Mouse (Mus musculus) heart, adult 2 months (tissue): ENCODE results near the gene Pheta1. TPM values are rescaled to one million over a fixed set of nuclear protein-coding genes. Genes with fewer than 3 reads are reported as not detected.
A peak's percentile ranks its signal among the peaks of the same experiment; 100 is the strongest.

Experiments used
- DNase-seq, 2 experiments: peaks; one replicate each; pipeline ENCODE4 v3.0.0; 2021
- H3K27ac ChIP-seq: fragments of 200-600 bp; 2 replicates; pipeline ENCODE4 v1.8.1; 2022
- H3K27me3 ChIP-seq: fragments of 200-500 bp; 2 replicates; pipeline ENCODE4 v1.6.1; 2012; ENCODE audit warnings: mild to moderate bottlenecking, low read length, inconsistent platforms, mixed read lengths; ENCODE audit not compliant: control insufficient read depth, insufficient read depth
- H3K36me3 ChIP-seq: fragments of 200-500 bp; 2 replicates; pipeline ENCODE4 v1.6.1; 2012; ENCODE audit warnings: low read length, inconsistent platforms; ENCODE audit not compliant: control insufficient read depth, insufficient read depth
- H3K4me1 ChIP-seq: fragments of 200-500 bp; 2 replicates; pipeline ENCODE4 v1.6.1; 2011; ENCODE audit warnings: low read length; ENCODE audit not compliant: control insufficient read depth, insufficient read depth
- H3K4me3 ChIP-seq: fragments of 200-600 bp; 2 replicates; pipeline ENCODE4 v1.8.1; 2022
- H3K79me2 ChIP-seq: fragments of 200-500 bp; replicated peaks from 2 replicates; pipeline ENCODE4 v1.6.1; 2012; ENCODE audit warnings: mild to moderate bottlenecking, inconsistent platforms, low read length, moderate library complexity, mixed read lengths; ENCODE audit not compliant: control insufficient read depth, insufficient read depth
- H3K9ac ChIP-seq: fragments of 200-500 bp; 2 replicates; pipeline ENCODE4 v1.6.1; 2012; ENCODE audit warnings: low read depth, mild to moderate bottlenecking, control low read depth, inconsistent platforms, low read length, mixed read lengths
- CTCF ChIP-seq: fragments of 200-600 bp; IDR thresholded peaks from 2 replicates; pipeline ENCODE4 v1.8.1; 2022; ENCODE audit warnings: antibody characterized with exemption, mild to moderate bottlenecking, moderate library complexity
- EP300 ChIP-seq: fragments of 200-500 bp; IDR thresholded peaks from 2 replicates; pipeline ENCODE4 v1.6.1; 2011; ENCODE audit warnings: low read depth, low read length, control low read depth; ENCODE audit not compliant: insufficient read depth
- POLR2A ChIP-seq: fragments of 200-500 bp; IDR thresholded peaks from 2 replicates; pipeline ENCODE4 v1.6.1; 2011; ENCODE audit warnings: mild to moderate bottlenecking, low read depth, low read length, control low read depth; ENCODE audit not compliant: insufficient read depth
- WGBS: fragments of 180-500 bp; shearing (Covaris S2); methylation state at CpG from one replicate; pipeline ENCODE4 v1.1.7; 2018; 5-methylcytosine and 5-hydroxymethylcytosine counted together
- intact Hi-C: fragments of 180-260 bp; cut with DNase I; formaldehyde crosslinking; loops from one replicate; pipeline ENCODE4 v1.15.1; 2025
- polyA plus RNA-seq: library from polyadenylated mRNA; depleted of rRNA; stranded (reverse); fragments of >200 nt; gene quantifications from 2 replicates; pipeline ENCODE4 v1.2.3, GENCODE M21; 2012
- total RNA-seq, 2 experiments: library from RNA; stranded (reverse); gene quantifications; 2 replicates each; pipeline ENCODE4 v1.2.3; 2021

Pheta1 gene
- total and polyA plus RNA-seq, 3 experiments, result 9.3 to 12.5 (median 9.3) TPM

DNA sequence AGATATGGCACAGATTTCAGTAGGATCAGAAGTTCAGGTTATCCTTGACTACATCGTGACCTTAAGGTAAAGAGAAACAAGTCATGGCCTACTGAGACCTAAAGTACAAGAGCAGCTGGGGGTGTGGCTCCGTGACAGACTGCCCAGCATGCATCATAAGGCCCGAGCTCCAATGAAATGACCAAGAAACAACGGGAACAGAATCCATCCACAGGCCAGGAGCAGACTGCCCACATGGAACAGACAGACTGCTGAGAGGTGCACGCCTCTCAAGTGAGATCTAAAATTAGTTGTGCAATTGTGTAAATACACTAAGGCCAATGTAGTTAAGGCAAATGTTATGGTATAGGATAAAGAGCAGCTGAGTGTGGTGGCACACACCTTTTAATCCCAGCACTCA, 27.2 kb upstream of the Pheta1 start:
- Histone ChIP-seq H3K4me3 (no peak overlapping the region), H3K9ac (no peak overlapping the region), H3K27ac (no peak overlapping the region), H3K4me1 (peaks cover 35% of the 10 kb centered on the region), H3K79me2 (peaks cover under 1% of the 10 kb centered on the region; the same call in 1 of the 2 replicates), H3K36me3 (peaks cover 24% of the 10 kb centered on the region), H3K27me3 (no peaks in the 10 kb centered on the region)
- intact Hi-C loops, result no loop called here
- TF ChIP-seq EP300, result no peak
- TF ChIP-seq CTCF, result no peak
- no peak for TF ChIP-seq POLR2A
- WGBS, result 44% methylated on average over 5 of the region's 5 CpGs
- DNase-seq, result no peak

DNA sequence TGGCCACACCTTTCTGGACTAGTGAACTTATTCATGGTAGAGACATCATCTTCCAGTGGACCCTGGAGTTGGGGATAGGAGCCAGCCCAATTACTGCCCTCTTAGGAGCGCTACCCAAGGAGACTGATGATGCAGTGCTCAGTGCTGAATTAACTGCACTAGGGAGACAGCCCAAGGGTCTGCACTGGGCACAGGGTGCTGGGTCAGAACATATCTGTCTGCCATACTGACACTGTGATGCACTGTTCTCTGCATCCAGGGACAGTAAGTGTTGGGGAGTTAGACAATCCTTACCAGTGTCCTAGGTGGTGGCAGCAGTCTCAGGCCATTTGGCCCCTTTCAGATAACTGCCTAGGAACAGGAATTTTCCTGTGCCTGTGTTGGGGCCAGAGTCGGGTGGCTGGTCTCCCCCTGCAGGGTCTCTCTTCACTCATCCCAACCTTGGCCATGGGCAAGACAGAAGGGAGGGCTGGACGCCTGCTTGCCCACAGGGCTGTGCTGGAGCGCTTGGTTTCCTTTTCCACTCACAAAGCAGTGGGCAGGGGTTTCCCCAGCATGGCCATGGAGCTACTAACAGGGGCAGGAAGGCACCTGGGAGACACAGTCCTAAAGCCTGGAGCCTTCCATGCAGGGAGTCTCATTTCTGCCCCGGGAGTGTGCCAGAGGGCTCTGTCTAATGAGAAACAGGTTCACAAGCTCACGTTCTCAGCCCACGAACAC, 25.8 kb upstream of the Pheta1 start:
- peaks cover 31% of the 10 kb centered on the region for H3K36me3 ChIP-seq
- no peaks in the 10 kb centered on the region for H3K27me3 ChIP-seq
- intact Hi-C loops, result no loop called here
- 48% methylated on average over 7 of the region's 7 CpGs for WGBS
- no peak overlapping the region for H3K4me3 ChIP-seq
- H3K27ac ChIP-seq, result peak overlapping the region; percentile 79
- H3K9ac ChIP-seq, result no peak overlapping the region
- DNase-seq, result no peak
- peaks cover 44% of the 10 kb centered on the region for H3K4me1 ChIP-seq
- peaks cover 6% of the 10 kb centered on the region for H3K79me2 ChIP-seq
- TF ChIP-seq EP300 (0 out of 2 replicates have a peak, but pooled peaks have one; percentile 8), CTCF (no peak)

DNA sequence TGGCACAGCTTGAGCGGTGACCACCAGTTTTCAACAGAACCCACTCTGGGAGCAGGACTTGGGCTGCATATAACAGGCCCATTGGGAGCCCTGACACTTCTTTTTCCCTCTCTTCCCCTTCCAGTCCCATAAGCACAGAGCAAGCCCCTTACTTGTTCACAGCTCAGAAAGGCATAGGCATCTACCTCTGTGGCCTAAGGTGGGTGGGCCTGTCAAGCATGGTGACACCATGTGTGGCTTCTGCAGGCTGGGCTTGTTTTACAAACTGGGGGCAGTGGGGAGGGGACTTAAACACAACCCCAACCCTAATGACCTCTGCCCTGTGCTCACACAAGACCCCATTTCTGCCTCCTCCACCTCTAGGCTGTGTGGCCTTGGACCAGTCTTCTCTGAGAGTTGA, 25.1 kb upstream of the Pheta1 start:
- Histone ChIP-seq H3K4me1 (peaks cover 44% of the 10 kb centered on the region), H3K79me2 (peaks cover 12% of the 10 kb centered on the region), H3K27ac (peak overlapping the region; percentile 79), H3K36me3 (peaks cover 35% of the 10 kb centered on the region), H3K9ac (no peak overlapping the region), H3K27me3 (no peaks in the 10 kb centered on the region), H3K4me3 (no peak overlapping the region)
- 88% methylated on average over 1 of the region's 1 CpGs for WGBS
- DNase-seq, result peak in 1 of 2 experiments; percentile 29
- intact Hi-C loops, result no loop called here
- TF ChIP-seq POLR2A (no peak), CTCF (no peak), EP300 (no peak)

DNA sequence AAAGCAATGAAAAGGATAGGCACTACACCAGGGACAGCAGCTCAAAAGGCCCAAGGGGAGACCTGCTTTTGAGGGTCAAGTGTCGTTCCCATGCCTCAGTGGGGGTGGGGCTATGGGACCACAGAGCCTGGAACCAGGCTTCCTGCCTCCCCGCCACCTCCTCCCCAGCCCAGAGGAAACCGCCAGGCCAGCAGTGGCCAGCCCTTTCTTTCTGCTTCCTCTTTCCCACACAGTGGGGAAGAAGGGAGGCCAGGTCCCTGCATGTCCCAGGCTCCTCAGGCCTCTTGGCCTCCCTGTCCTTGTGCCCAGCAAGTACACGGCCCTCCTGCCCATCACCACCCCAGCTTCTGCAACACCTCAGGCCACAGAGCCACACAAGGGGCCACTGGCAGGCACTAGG, 24.7 kb upstream of the Pheta1 start:
- Histone ChIP-seq H3K36me3 (peaks cover 35% of the 10 kb centered on the region), H3K27me3 (no peaks in the 10 kb centered on the region), H3K4me3 (peak overlapping the region; percentile 12; the same call in 1 of the 2 replicates), H3K27ac (peak overlapping the region; percentile 79), H3K4me1 (peaks cover 44% of the 10 kb centered on the region), H3K9ac (peak overlapping the region; percentile 3; the same call in 1 of the 2 replicates), H3K79me2 (peaks cover 16% of the 10 kb centered on the region)
- DNase-seq, result peak; percentile 68 to 71
- intact Hi-C loops, result no loop called here
- TF ChIP-seq EP300 (0 out of 2 replicates have a peak, but pooled peaks have one; percentile 34), POLR2A (no peak; the same call in 1 of the 2 replicates), CTCF (no peak)
- 37% methylated on average over 4 of the region's 4 CpGs for WGBS

DNA sequence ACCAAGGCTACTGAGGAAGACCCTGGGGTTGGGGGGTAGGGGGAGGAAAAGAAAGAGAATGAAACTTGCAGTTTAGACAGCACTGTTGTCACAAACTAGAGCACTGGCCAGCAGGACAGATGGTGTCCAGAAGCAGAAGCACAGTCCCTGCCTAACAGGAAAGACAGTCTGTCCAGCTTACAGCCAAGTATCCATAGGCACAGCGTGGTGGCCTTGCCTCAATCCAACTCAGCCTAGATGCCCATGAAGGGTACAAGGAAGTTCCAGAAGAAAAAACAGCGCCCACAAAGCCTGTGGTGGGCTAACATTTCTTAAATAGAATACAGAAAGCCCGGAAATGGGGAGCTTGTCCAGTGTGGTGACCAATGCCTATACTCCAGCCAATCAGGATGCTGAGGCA, 23.2 kb upstream of the Pheta1 start:
- WGBS, result 71% methylated on average over 3 of the region's 3 CpGs
- H3K27me3 ChIP-seq, result no peaks in the 10 kb centered on the region
- peaks cover 45% of the 10 kb centered on the region for H3K4me1 ChIP-seq
- intact Hi-C loops, result no loop called here
- H3K4me3 ChIP-seq, result no peak overlapping the region
- peak overlapping the region; percentile 11; the same call in 1 of the 2 replicates for H3K27ac ChIP-seq
- DNase-seq, result no peak
- no peak for TF ChIP-seq EP300
- no peak for TF ChIP-seq CTCF
- no peak for TF ChIP-seq POLR2A
- H3K9ac ChIP-seq, result no peak overlapping the region
- peaks cover 35% of the 10 kb centered on the region for H3K36me3 ChIP-seq
- H3K79me2 ChIP-seq, result peaks cover 18% of the 10 kb centered on the region

DNA sequence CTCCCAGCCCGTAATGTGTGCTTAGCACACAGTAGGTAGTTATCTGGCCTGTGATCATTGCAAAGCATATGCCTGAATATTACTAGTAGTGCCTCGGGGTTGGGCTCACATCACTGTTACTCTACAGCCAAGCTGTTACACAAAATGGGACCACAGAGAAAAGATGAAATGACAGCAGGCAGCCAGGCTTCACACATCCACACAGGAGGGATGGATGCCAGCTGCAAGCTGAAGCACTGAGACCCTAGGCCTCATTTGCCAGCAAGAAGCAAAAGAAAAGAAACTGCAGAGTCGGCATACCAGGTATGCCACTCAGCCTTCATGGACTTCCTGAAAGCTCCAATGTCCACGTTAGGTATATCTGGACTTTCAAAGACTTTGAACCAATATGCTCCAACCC, 20.9 kb upstream of the Pheta1 start:
- Histone ChIP-seq H3K4me3 (no peak overlapping the region), H3K27ac (no peak overlapping the region), H3K36me3 (peaks cover 32% of the 10 kb centered on the region), H3K27me3 (no peaks in the 10 kb centered on the region), H3K4me1 (peaks cover 51% of the 10 kb centered on the region), H3K9ac (no peak overlapping the region), H3K79me2 (peaks cover 32% of the 10 kb centered on the region)
- WGBS, result 80% methylated on average over 4 of the region's 4 CpGs
- intact Hi-C loops, result no loop called here
- no peak for DNase-seq
- no peak for TF ChIP-seq EP300
- TF ChIP-seq POLR2A, result no peak
- no peak for TF ChIP-seq CTCF
